Mouse (Mus musculus): ENCODE data around the gene Frem2.
A peak's percentile ranks its signal among the peaks of the same experiment; 100 is the strongest.

The Frem2 gene

GRCm38 (mm10) chr3:53656878-53657561, at the start of gene Frem2:
Gene Frem2 (minus strand): TSS chr3:53657355.
- DNase-seq: peak; percentile 91

DNA sequence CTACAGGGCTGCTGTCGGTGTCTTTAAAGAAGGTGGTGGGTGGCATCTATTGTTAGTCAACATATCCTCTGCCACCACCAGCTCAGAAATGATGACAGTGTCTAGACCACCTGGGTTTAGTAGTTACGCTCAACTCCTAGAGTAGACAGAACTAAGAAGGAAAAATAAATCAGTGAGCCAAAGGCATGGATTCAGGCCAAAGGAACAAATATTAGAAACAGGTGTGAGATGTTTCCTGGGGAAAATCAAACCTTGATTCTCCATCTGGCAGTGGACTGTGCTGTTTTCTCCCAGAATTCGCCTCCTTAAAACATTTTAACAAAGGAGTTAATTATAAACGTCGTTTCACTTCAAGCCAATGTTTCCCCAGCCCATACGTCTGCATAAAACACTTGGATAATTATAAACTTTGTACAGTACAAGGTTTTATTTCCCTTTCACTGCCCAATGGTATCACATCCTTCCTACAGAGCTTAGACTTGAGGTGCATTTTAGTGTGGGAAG, 48.9 kb upstream of the Frem2 start:
- no peak for DNase-seq

DNA sequence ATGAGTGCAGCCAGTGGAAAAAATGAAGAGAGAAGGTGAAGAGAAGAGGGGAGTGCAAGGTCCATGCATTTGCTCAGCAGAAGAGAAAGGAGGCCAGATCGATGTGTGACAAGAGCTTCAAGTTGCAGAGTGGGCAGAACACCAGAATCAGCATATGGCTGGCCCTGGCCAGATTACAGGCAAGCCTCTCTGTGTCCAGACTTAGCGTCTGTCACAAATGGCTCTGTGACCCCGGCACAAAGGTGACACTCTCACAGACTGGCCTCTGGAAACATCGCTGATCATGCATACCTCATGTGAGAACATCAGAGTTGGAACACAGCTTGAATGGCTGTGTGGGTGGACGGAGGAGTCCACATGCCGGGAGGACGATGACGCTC, 46.0 kb upstream of the Frem2 start:
- peak; percentile 42 for DNase-seq

GRCm38 (mm10) chr3:53702421-53703125, 45.4 kb upstream of the Frem2 start:
- DNase-seq: peak; percentile 15

GRCm38 (mm10) chr3:53701940-53702339, 44.8 kb upstream of the Frem2 start:
- DNase-seq: no peak

DNA sequence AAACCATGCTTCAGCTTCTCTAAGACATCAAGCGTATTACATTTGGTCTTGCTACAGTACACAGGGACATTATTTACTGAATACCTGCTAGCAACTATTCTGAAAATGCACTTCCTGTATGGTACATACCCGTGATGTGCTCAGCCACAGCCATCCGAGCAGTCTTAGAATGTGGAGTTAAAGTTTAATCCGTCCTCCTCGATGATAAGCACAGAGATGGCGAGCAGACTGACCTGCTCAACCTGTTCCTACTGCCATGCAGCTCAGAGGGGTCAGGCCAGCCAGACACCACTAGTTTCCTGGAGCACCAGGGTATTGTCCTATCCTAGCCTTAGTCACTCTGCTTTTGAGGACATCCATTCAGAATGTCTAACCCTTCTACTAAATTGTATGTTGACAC, 30.6 kb upstream of the Frem2 start:
- no peak for DNase-seq

DNA sequence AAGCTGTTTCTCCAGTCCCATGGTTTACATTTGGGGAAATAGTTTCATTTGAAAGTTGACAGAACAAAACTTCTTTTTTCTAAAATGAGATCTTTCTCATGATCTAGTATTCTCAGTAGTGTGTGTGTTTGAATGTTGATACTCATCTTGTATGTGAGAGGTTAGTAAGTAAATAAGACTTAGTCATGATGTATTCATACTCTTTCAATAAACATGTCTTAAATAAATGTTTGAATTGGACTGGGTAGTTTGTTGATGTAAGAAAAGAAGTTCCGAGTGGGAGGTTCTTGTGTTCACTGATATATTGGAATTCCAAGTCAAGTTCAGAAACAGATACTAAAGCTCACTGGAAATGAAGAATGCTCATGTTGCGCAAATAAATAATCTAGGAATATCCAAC, 25.1 kb upstream of the Frem2 start:
- no peak for DNase-seq

DNA sequence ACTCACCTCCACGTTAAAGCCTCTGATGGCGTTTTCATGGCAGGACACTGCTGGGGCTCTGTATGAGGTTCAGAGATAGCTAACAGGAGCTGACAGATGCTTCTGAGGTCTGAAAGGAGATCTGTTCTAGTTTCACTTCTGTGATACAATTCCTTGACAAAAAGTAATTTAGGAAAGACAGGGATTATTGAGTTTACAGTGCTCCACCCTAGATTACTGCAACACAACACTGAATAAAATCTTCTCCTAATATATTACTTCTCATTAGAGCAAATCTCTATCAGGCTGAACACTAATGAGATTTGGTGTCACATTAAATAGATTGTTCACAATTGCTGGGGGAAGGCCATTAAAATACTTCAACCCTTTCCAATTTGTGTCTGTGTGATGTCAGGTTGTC, 23.7 kb upstream of the Frem2 start:
- peak; percentile 67 for DNase-seq

DNA sequence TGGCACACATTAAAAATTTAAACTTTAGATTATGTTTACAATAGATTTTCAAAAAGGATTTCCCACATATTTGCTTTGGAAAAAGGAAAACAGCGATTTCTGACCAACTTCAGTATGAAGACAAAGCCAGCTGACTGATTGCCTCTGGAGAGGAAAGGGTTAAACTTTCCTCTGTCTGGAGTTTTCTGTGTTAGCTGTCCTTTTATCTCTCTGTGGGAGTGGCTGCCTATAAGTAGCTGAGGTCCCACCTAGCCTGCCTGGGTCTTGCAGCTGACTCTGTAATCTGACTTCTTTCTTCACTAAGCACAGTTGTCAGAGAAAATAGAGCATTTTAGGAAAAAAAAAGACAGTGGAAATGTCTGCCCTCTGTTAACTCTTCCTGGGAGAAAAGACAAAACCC, 17.1 kb upstream of the Frem2 start:
- DNase-seq: peak; percentile 28

DNA sequence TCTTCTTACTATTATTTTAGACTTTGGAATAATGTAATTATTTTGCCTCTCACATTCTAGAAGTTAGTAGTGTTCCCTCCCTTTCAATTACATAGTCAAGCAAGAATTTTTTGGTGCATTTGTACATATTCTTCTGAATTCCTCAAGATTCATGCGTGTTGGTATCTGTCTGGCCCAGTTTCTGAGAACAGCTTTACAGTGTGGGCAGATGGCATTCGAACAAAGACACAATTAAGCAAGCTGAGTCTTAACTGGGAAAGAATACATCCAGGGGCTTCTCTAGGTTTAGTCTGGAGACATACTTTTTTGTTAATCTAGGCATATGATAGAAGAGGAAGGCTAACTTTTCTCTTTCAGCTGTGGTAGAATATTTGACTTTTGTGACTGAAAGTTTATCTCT, 12.6 kb upstream of the Frem2 start:
- DNase-seq: no peak

- DNase-seq: peak; percentile 56
These were observed 784 bp upstream of the Frem2 start for GRCm38 (mm10) chr3:53657744-53658534.

GRCm38 (mm10) chr3:53656328-53656877, 752 bp downstream of the Frem2 start:
- DNase-seq: no peak

DNA sequence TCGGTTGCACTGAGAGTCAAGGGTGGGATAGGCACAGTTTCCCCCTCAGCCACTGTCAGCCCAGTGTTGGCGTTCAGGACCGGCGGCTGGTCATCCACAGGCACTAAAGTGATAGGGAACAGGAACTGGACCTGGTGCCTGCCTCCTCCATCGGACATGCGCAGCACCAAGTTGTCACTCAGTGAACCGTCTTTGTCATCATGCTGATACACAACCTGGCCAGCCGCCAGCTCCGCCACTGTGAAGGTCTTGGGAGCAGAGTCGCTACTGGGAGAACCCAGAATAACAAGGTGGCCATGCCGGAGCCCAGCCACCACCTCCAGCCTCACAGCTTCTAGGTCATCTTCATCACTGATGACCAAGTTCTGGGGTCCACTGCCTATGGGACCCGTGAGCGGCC, 1.8 kb downstream of the Frem2 start:
- no peak for DNase-seq

DNA sequence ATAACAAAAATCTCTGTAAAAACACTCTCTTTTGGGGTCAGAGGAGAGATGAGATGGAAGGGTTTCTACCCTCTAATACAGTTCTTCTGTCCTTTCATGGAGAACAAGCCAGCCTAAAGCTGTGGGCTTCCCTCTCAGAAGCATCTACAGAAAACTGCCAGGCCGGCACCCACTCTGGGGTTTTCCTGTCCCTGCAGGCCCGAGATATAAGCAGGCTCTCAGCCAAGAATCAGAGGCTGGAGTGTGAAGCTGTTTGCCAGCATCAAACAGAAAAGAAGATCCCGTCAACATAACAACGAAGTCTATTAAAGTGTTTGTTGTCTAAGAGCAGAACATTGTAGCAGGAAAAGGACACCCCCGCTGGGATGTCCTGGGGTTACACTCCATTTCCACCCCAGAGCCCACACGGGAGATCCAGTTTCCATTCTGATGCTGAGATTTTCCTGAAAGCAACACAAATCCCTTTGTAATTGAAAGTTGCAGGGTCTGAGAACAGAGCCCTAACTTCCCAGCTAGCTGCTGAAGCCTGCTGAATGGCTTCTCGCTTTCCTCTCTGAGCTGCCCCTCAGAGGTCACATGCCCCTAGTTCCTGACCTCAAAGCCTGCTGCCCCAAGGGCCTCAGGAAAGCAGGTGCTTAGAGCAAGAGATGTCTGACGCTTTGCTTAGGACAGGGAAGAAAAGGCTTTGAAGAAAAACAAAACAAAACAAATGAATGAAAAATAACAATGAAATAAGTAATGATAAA, 7.0 kb downstream of the Frem2 start:
- peak; percentile 17 for DNase-seq

DNA sequence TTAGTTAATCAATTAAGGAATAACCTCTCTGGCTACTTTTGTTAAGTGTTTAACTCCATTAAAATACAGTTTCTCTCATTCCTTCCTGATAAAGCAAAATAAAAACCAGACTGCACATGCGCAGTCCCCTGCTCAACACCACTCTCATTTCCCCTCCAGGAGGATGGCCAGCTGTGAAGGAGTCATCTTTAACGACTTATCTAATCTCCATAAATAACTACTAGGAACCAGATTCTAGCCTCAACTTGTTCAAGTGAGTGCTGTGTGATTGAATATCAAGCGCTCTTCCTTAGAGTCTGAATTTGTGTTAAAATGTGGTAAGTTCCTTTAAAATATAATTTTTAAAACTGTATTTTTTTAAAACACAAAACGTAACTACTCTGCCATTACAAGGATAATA, 7.7 kb downstream of the Frem2 start:
- no peak for DNase-seq

DNA sequence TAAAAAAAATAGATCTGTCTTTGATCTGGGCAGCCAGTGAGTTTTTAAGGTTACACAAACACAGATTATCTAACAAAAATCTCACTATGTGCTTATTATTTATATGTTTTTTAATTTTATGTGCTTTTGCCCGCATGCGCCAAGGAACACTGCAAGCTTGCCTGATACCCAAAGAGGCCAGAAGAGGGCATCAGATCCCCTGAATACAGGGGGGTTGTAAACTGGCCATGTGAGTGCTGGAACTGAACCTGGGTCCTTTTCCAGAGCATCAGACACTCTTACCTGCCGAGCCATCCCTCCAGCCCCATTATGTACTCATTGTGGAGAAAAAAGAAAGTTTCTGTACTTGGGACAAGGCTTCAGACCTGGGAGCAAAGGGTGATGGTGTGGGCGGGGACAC, 8.3 kb downstream of the Frem2 start:
- no peak for DNase-seq

- DNase-seq: no peak
These were observed 21.2 kb downstream of the Frem2 start for GRCm38 (mm10) chr3:53635948-53636347.

- no peak for DNase-seq
These were observed 26.0 kb downstream of the Frem2 start for GRCm38 (mm10) chr3:53631126-53631525.

DNA sequence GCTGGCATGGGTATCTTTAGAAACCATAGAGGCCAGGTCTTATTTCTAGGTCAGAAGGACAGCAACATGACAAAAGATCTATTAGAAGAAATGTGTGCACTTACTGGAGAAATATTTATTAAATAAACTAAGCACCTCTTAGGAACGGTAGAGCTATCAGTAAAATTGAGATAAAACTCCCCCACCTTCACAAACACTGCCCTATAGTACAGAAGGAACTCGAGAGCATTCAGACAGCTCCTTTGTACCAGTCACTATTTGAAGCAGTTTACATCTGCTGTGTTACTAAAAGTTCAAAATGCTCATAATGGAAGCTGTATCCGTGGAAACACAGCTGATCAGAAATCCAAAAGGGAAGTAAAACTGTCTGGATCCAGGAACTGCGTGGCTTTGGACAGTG, 26.5 kb downstream of the Frem2 start:
- no peak for DNase-seq

- no peak for DNase-seq
These were observed 27.2 kb downstream of the Frem2 start for GRCm38 (mm10) chr3:53629966-53630365.

DNA sequence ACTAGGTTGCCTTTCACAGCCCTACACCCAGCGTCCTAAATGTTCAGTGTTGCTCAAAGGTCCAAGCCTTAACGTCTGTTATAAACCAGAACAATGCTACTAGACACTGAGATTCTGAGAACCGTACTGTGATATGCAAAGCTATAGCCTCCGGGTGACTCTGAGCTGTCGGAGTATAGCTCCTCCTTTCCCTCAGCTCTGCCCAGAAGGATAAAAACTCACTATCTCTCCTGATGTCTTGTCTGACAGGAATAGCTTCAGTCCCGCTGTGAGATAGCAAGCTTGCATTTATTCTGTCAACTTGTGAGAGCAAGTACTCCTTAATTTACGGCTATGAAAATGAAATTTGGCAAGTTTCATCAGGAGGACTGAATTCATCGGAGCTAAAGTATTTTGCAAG, 33.9 kb downstream of the Frem2 start:
- no peak for DNase-seq

GRCm38 (mm10) chr3:53620978-53621377, 36.2 kb downstream of the Frem2 start:
- no peak for DNase-seq

- no peak for DNase-seq
These were observed 36.8 kb downstream of the Frem2 start for GRCm38 (mm10) chr3:53620355-53620754.

All from retina, postnatal 1 day (tissue).